Mouse (Mus musculus) ovary, adult 18-20 months (tissue): ENCODE measurements around the gene Btbd35f14.
"Not testable (repeated sequence)": the region's sequence is repeated elsewhere in the genome, so short reads cannot be mapped to it uniquely, and the experiment has no call there.

ENCODE experiments used
- DNase-seq: peaks from one replicate; pipeline ENCODE4 v3.0.0; 2022; ENCODE audit warnings: low spot score, mixed read lengths

Gene Btbd35f14

GRCm38 (mm10) chrX:33702249-33702648, at the start of gene Btbd35f14:
TSS of gene Btbd35f14 (minus strand) at chrX:33702349.
- not testable (repeated sequence) for DNase-seq

GRCm38 (mm10) chrX:33656872-33657271, 45.3 kb downstream of the Btbd35f14 start, which contains the start of gene Btbd35f13:
TSS of gene Btbd35f13 (plus strand) at chrX:33657172.
- not testable (repeated sequence) for DNase-seq
